Mouse (Mus musculus) telencephalon, adult 2 months (tissue): ENCODE data around the gene Mgrn1.

Source experiments
- DNase-seq: peaks from one replicate; pipeline ENCODE4 v3.0.0-alpha.2; 2011; ENCODE audit warnings: low read depth, low spot score

Gene Mgrn1

DNA sequence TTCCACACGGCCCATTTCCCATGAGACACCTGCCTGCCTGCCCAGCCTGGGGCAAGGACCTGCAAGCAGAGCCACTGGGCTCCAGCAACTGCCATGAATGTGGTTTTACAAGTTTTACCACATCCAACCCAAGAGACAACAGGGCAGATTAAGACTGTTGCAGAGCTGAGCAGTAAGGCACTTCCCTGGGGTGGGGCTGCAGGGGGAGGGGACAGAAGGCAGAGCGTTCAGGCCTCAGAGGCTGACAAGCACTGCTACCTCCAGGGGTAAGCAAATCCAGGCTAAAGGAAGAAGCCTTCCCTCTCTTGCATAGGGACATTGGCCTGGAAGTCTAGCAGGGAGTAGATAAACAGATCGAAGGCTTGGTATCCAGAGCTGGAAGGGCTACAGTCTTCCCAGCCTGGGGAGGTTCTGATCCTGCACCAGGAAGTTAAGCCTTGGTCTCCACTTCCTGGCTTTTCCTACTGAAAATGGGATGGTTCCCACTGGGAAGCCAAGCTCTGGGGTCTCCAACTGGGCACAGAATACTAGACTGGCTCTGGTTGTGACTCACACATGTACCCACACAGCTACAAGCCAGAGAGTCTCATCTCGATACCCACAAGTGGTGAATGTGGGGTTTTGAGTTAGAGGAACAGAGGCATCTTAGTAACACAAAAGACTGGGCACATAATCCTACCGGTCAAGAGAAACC, 7.7 kb upstream of the Mgrn1 start:
- DNase-seq, result no peak

DNA sequence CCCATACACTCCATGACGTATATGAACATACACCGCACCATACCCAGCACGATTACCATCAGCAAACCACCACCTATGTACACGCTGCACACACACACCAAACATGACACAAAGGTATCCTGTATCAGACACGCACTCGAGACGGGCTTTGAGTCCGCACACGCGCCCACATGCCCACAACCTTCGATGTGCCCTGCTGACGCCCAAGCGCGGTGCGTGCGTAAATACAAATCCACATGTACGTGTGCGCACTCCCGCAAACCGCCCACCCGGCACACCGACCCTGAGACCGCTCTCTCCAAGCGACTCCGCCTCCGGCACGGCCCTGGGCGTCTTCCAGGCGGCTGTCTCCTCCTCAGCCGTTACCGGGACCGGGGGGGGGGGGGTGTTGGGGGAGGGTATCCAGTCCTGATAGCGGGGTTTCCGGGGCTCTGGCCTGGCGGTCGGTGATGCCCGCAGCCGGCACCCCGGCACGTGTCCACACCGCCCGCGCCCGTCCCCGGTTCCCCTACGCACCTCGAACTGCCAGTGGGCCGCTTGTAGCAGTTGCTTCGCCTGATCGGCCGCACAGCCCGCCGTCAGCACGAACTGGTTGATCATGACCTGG, 6.8 kb upstream of the Mgrn1 start:
- no peak for DNase-seq

DNA sequence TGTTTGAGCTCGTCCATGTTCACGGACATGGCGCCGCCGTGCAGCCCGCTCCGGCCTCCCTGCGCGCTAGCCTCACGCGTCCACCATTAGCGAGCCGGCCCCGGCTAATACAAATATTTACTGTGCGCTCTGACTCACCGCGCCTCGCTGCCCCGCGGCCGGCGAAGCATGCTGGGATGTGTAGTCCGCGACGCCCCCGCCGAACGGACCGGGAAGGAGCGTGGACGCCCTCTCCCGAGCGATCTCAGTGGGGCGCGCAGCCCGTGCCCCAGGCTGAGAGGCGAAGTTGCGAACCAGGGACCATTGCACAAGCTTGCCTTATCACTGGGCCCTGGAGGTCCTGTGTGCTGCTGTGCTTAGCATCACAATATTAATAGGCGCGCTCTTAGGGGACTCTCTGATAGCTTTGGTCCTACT, 6.3 kb upstream of the Mgrn1 start:
- DNase-seq, result peak; percentile 77

DNA sequence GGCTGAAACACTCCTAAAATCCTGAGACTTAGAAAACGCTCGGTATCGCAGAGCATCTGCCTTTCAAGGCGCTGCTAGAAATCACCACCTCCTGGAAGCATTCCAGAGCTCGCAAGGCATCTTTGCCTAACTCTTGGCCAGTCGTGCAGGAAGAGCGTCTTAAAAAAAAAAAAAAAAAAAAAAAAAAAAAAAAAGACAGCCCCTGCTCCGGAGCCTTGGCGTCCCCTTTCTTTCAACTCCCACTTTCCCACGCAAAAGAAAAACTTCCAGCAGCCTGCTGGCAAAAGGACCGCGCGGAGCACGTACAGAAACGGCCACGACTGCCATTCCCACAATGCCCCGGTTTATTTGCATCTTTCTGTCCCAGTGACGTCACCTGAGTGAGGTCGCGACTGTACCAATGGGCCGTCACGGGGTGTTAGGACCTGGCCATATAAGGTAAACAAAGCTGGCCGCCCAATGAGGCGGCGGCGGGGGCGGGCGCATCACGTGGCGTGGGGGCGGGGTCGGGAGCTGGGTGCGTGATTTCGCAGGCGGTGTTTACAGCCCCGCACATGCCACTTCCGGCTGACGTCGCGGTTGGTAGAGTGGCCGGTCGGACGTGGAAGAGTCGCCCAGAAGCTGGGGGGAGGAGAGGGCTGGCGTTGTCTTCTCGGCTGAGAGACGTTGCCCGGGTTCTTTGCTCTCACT, 5.8 kb upstream of the Mgrn1 start, which contains the start of gene Ubald1:
Gene Ubald1, minus strand, starts transcription at position 180 of the 690 bp plus-strand sequence.
- DNase-seq, result peak; percentile 100

DNA sequence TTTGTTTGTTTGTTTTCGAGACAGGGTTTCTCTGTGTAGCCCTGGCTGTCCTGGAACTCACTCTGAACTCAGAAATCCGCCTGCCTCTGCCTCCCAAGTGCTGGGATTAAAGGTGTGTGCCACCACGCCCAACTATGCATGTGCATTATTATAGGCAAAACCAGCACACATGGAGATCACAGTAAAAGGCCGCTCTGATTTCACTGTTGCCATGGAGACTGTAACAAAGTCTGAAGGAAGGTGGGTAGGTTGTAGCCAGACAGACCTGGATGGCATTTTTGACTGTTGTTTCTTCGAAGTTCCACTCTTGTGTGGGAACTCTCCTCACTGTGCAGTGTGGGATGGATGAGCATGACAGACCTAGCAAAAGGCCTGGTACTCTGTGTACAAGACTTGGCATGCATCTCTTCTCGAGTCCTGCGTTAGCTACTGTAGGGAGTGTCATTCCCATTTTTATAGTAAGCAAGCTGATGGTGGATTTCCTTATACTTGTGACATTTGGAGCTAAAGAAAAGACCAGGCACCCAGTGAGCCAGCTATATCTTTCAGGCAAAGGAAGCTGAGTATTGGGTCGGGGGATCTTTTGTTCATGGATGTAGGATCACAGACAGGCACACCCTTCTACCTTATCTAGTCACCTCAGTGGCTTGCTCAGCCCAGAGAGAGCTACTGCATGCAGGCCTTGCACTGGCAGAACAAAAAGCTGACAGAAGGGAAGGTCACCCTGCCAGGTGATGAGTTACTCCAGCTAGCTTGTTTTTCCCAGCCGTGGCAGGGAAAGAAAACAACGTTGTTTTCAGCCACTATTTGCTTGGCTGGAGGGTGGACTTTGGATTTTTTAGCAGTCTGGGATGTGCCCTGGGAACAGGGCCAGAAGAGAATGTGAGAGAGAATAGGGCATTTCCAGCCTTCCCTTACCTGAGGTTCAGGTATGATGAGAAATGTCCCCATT, 4.4 kb upstream of the Mgrn1 start:
- no peak for DNase-seq

DNA sequence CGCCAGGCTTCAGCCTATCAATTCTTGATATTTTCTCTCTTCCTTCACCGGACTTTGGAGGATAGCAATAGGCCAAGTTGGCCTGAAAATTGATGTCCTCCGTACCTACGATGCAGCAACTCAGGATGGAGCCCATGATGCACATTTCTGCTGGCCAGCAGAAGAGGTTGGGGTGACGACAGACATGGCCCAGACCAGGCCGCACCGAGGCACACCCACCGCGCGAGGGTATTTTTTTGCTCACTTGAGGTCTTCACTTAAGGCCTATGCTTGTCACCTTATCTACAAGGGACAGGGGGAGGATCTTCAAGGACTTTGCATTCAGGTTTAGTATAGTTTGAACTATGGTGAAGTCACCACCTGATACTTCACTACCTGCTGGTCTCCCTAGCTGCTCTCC, 1.1 kb upstream of the Mgrn1 start:
- DNase-seq, result no peak

DNA sequence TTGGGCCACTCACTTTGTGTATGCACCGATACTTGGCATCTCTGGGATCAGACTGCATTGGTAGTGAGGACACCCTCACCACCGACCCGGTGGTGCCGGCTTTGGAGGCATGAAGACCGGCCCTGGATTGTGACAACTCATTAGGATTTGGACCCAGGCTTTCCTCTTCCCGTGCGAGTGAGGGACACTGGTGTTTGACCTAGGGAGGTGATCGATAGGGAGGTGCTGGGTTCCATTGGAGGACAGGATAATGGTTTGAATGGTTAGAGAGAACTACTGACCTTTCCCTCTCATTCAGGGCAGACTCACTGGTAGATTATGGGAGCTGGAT, 606 bp downstream of the Mgrn1 start:
- DNase-seq, result no peak

DNA sequence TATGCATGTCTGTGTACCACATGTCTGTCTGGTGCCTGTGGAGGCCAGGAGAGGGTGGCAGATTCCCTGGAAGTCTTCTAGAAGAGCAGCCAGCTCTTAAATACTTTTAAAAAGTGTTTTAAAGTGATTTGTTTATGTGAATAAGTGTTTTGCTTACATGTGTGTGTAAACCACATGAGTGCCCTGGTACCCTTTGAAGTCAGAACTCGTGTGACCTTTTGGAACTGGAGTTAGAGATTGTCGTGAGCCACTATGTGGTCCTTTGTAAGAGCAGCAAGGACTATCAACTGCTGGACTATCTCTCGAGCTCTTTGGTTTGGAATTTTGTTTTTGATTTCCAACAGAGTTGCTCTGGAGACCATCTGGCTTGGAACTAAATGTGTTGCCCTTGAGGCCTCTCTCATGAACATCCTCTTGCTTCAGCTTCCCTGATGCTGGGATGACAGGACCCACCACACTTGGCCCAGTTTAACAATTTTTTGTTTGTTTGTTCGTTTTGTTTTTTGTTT, 4.2 kb downstream of the Mgrn1 start:
- DNase-seq, result no peak

DNA sequence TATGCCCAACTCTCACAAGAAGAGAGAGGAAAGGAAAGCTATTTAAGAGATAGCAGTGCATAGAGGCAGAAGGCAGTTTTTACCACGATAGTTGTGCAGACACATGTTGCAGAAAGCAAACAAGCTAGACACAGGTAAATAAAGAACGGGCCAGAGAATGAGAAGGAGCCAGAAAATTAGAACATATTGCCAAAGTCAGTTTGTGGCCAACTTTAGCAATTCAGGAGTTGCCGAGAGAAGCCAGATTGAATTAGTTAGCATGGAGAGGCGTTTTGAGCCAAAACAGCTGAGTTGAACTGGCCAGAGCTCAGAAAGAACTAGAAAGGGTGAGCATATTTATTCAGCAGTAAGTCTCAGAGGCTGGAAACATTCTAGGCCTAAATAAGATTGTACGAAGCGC, 6.1 kb downstream of the Mgrn1 start:
- no peak for DNase-seq

DNA sequence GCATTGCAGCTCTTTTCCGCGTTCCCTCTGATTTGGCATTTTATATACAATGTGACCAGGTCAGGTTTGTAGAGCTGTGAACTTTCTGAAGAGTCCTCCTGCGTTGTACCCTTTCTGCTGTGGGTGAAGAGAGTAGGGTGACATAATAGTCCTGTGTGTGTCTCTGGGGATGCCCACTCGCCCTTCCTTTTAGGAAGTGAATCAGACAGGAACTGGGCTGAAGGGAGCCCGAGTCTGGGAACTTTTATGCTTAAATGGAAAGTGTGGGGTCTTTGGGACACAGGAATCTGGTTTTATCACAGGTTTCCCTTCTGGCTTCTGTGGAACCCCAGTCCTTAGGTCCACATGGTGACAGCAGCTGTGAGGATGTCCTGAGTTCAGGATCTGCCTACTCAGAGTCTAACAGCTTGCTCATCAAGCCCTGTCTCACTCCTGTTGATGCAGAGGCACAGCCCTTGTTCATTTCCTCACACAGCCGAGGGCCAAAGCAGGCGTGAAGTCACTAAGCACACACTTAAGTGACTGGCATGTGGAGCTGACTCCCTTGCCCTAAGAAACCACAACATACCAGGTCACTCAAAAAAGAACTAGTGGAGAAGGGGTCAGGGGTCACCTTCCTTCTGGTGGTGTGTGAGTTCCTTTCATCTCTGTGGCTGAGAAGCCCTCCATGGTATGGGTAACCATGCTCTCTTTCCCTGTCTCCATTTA, 8.3 kb downstream of the Mgrn1 start:
- no peak for DNase-seq

DNA sequence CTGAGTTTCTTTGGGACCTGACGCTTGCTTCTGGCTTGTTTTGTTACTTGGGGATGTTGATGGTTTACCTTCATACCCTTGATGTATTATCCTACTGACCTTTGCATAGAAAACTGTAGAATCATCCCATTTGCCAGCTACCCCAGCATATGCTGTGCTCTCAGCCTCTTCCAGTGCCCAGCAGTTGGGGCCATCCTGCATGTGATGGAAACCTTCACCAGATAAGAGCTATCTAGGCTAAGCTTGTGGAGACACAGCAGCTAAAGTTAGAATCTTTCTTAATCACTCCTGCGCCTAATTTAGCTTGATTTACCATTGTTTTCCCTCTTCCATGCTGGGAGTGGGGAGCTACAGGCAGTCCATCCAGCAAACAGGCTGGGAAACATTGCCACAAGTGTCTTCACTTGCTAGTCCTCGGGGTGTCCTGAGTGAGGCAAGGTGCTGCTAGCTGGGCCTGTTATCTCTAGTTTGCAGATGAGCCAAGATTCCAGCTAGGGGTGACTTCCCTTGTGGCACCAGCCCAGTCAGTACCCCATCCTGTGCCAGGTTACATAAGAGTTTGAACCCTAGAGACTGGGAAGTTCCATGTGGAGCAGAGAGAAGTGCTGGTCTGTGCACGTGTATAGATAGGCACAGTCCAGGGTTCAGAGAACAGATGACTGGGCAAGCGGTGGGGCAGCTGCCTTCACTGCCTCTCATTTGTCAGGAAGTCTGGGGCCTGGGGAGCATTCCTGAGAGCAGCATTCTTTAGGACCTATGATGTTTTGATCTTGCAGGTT, 10.4 kb downstream of the Mgrn1 start:
- DNase-seq, result no peak

DNA sequence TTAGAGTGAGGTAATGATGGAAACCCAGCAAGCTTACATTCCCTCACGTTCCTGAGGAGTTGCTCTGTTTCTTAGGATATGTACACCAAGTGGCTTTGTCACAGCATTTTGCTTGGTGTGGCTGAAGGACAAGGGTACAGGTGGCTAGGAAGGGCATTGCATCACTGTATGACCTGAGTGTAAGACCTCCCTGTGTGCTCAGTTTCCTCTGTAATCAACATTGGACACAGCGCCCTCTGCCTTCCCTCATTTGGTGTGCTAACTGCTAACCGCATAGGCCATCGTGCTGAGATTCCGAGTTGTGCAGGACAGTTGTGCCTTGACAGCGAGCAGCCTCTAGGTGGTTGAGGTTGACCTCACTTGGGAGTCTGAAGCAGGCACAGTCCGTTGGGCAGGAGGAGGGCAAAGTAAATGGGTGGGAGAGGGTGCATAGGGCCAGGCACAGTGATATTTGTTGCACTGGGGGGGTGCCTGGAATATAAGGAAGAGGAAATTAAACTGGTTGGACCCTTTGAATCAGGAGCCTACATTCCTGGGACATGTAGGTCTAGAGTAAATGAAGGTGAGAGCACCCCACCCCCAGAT, 11.2 kb downstream of the Mgrn1 start:
- no peak for DNase-seq

DNA sequence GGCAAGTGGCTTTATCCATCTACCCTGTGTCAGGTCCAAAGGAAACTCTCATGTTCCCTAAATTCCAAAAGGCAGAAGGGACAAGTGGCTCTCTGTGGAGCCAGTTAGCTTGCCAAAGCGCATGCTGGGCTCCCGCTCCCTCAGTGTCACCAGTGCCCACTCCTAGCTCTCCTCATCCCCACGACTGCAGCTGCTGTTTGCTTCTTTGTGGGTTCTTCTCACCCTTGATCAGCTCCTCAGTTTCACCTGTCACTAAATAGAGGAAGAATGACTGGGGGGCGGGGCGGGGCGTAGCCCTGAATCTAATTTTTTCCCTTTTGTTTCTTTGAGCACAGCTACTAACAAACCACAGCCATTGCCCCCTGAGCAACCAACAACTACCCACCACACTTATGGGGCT, 12.8 kb downstream of the Mgrn1 start:
- no peak for DNase-seq

DNA sequence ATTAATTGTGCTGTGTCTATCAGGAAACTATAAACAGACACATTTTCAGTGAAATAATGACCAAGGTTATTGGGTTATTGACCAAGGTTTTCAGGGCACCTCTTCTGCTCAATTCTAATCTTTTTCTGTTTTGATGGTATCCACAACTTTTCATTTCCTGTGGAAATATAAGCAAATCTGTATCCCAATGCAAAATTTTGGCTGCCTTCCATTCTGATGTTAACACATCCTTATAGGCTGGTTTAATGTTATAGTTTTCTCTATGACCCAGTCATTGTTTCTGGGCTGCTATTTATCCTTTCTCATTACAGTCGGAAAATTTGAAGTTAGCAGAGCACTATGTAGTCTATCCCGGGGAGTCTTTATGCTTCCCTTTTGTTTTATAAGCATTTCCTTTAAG, 13.7 kb downstream of the Mgrn1 start:
- DNase-seq, result no peak

DNA sequence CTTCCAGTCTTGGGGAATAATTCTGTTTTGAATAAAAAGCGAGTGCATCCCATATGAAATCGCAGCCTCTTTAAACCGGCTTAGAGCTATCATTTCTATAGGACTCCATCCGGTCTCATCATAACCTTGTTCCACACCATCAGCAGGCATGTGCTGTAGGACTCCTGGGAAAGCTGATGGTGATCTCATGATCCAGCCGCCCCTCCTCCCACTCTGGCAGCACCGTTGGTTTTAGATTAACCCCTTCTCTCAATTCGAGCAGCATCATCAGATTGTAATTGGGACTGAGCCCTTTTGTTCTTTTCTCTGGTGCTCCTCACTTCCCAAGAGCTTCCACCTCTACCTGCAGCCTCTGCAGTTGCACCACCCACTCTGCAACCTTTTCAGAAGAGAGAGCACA, 15.1 kb downstream of the Mgrn1 start:
- DNase-seq, result no peak

DNA sequence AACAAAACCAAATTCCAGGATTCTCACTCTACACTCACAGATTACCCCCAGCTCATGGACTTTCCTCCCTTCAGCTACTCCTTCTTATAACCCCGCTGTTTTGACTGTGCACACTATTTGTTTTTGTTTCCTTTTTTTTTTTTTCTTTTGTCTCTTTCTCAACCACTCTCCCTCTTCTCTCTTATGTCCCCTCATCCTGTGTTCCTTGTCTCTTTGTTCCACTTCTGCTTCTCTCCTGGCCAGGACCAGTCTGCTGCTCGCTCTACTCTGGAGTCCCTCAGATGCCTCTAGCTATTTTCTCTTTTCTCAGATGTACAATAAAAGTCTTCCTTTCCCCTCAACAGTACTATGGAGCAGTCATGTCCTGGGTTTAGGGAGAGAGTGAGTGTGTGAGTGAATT, 16.3 kb downstream of the Mgrn1 start:
- no peak for DNase-seq

DNA sequence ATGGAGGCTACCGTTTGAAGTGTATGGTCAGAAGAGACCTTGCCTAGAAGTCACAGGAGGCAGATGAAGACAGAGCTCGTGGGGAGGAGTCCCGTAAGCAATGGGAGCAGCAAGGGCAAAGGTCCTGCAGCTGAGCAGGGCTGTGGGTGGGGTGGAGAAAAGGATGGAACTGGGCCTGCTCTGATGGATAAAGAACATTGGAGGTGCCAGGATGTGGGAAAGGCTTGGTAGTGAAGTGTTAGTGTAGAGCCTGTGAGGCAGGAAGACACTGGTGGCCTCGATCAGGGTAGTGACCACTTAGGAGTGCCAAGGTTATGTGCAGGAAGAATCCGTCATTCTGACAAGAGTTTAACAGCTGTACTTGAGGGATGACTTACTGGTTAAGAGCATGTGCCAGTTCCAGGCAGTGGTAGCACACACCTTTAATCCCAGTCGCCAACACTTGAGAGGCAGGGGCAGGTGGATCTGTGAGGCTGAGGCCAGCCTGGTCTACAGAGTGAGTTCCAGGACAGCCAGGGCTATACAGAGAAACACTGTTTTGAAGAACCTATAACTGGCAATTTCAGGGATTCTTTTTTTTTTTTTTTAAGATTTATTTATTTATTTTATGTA, 17.5 kb downstream of the Mgrn1 start:
- no peak for DNase-seq

DNA sequence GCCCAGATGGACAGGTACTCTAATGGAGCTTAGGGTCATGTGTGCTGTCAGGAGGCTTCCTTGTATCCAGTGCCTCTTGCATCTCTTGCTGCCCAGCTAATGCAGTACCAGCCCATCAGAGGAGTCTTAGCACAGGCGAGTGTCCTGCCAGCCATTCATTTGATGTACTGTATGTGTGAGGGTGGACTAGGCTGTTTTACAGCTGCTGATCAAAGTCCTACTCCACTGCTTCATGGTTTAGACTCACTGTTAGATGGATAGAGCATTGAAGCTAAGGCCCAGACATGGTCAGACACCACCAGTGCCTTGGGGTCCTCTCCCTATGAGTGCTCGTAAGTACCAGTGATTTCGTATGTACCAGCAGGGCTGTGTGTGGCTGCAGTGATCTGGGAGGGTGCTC, 18.8 kb downstream of the Mgrn1 start:
- no peak for DNase-seq

DNA sequence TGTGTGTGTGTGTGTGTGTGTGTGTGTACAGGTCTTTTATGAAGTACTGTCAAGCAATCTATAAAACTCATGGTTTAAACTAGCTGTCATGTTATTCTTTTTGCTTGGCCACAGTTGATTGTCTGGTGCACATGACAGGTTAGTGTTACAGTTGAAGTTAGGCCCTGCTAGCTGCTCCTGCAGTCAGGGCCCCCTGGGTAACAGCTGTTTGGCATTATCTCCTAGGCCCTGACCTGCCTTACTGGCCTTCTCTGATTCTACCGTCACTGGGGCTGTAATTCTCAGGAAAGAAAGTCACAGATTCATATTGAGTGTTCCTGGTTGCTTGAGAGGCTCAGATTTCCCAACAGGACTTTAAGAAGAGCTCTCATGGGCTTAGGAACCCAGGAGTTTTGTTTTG, 19.5 kb downstream of the Mgrn1 start:
- DNase-seq, result no peak

DNA sequence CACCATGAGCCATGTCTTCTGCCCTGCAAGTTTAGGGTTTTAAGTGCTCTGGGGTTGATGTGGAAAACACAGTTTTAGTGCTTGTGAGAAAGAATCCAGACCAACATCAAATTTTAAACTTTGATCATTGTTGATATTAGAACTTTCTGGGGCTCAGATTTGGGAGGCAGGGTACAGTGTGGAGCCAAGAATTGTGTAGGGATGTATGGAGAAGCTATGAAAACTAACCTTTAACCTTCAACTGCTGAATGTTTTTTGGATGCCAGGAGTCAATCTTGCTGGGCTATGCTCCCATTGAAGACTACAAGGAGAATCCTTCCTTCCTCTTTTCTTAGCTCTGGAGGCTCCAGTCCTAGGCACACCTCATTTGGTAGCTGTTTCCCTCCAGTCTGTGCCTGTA, 20.5 kb downstream of the Mgrn1 start:
- no peak for DNase-seq
